Mouse (Mus musculus): ENCODE data around the gene Cstf1. TPM values are rescaled to one million over a fixed set of nuclear protein-coding genes. Genes with fewer than 3 reads are reported as not detected.

The Cstf1 gene
- polyA plus RNA-seq, 1 experiment from 2014 or later: 39.8 TPM

Other genes starting within 250 kb of the Cstf1 start
- gene Mc3r, start 122.2 kb upstream of the Cstf1 start, polyA plus RNA-seq (2015; fragmentation: Nextera tagmentation; extraction: Ambion mirVana): not detected in 2 replicates
- 21.8 and 26.5 TPM in 2 replicates for gene Fam210b, start 25.1 kb upstream of the Cstf1 start, polyA plus RNA-seq (2015; fragmentation: Nextera tagmentation; extraction: Ambion mirVana)
- gene Aurka, start 146 bp upstream of the Cstf1 start, polyA plus RNA-seq (2015; fragmentation: Nextera tagmentation; extraction: Ambion mirVana): 110 and 117 TPM in 2 replicates
- 0.22 and 0.32 TPM in 2 replicates for gene Cass4, start 23.1 kb downstream of the Cstf1 start, polyA plus RNA-seq (2015; fragmentation: Nextera tagmentation; extraction: Ambion mirVana)
- gene Rtf2, start 69.9 kb downstream of the Cstf1 start, polyA plus RNA-seq (2015; fragmentation: Nextera tagmentation; extraction: Ambion mirVana): 76.4 and 78.4 TPM in 2 replicates
- gene Gcnt7, start 87.9 kb downstream of the Cstf1 start, polyA plus RNA-seq (2015; fragmentation: Nextera tagmentation; extraction: Ambion mirVana): 1.4 and 2.1 TPM in 2 replicates
- gene Fam209, start 101.8 kb downstream of the Cstf1 start, polyA plus RNA-seq (2015; fragmentation: Nextera tagmentation; extraction: Ambion mirVana): 0.73 TPM in 1 of 2 replicates, not detected in the other
- 20.1 and 23.4 TPM in 2 replicates for gene Tfap2c, start 178.9 kb downstream of the Cstf1 start, polyA plus RNA-seq (2015; fragmentation: Nextera tagmentation; extraction: Ambion mirVana)